Mouse (Mus musculus): ENCODE results near the gene 1700030J22Rik.

- TF ChIP-seq POLR2A (IDR thresholded peaks at IDR 0.05; ENCODE audit: borderline replicate concordance, extremely low read depth, insufficient read depth, insufficient read length, poor library complexity, severe bottlenecking) (no peak), CTCF (IDR thresholded peaks at IDR 0.05; ENCODE audit: borderline replicate concordance, extremely low read depth, insufficient read depth, insufficient read length) (no peak)
Measured at GRCm38 (mm10) chr8:116969531-116969930, 9.2 kb downstream of the 1700030J22Rik start.

Measured in brain, embryonic 14.5 days (tissue).